Mouse (Mus musculus): ENCODE measurements around the gene Atp1a4.

The Atp1a4 gene

DNA sequence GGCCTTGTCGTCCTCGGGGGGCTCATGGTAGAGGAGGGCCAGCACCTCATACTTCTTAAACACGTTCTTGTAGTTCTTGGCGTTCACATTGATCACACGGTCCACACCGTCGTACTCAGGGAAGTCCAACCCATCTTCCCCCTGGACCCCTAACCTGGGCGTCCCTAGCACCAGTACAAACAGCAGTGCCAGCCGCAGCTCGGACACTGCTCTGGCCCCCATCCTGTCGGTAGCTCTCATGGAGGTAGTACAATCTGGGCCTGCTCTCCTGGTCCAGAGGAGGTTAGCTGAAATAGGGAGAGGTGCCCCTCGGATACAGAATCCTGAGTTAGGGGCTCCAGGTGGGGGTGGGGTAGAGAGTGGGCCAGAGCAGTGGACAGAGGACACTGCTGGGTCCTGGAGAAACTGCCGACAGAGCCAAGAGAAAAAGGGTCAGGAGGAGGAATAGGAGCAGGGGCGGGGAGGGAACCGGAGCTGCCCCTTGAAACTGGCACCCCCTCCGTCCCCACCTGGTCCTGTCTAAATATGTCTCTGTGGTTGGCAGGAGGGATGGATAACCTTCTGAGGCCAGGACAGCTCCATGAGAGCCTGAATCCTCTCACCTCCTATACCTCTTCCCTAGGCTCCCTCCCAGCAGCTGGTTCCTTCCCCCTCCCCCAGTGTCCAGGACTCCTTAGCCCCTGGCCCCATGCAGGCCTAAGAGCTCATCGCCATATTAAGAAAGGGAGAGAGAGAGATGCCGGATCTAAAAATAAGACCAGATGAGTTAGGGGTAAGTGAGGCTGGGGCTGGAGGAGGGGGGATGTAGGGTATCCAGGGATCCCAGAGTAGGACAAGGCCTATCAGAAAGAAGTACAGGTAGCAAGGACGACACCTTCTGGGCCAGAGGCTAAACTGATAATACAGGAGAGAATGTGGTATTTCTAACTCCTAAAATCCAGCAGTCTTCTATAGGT, 38.5 kb downstream of the Atp1a4 start, which contains the start of gene Casq1:
Gene Casq1, minus strand, starts transcription at position 418 of the 956 bp plus-strand sequence.
- in situ Hi-C loops (cut with MboI, MseI): loop anchor here (10.0 kb wide), 1 partner anchor 85 kb away; no protein-coding TSS in a partner anchor

- in situ Hi-C loops (cut with MboI, MseI): loop anchor here (10.0 kb wide), 1 partner anchor 86 kb away; no protein-coding TSS in a partner anchor
Measured at GRCm38 (mm10) chr1:172218164-172218910, 39.9 kb downstream of the Atp1a4 start.

DNA sequence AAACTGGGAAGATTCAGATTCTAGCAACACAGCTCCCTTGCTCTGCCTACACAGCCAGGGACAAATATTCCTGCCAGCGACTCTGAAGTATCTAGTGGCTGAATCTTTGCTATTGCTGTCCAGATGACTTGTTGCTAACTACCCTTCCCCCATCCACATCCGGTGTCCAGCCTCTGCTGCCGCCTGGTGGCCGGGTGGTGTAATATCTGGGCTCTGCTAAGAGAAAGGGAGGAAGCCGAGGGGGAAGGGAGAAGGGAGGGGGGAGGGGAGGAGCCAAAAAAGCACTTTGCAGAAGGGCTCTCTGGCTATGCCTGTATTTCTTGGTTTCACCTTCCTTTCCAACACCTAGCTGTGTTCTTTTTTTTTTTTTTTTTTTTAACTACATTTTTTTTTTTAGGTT, 41.1 kb downstream of the Atp1a4 start:
- in situ Hi-C loops (cut with MboI, MseI): loop anchor here (10.0 kb wide), 1 partner anchor 88 kb away; no protein-coding TSS in a partner anchor

- in situ Hi-C loops (cut with MboI, MseI): loop anchor here (10.0 kb wide), 1 partner anchor 90 kb away; no protein-coding TSS in a partner anchor
Measured at GRCm38 (mm10) chr1:172214748-172215147, 43.5 kb downstream of the Atp1a4 start.

DNA sequence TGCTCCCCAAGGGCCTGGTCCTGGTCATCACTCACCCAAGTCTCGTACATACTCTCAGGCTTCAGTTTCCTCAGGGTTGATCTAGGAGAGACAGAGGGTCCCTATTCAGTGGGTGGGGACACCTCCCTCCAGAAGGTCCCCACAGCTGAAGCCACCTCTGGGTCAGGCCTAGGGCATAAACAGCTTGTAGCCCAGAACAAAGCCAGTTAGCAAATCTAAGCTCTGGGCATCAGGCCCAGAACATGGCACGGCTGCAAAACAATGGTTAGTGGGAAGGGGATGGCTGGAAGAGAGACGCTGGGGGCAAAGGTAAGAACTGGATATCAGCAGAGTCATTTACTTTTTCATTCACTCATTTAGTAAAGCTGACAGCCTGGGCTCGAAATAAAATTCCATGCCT, 44.4 kb downstream of the Atp1a4 start:
- in situ Hi-C loops (cut with MboI, MseI): loop anchor here (10.0 kb wide), 1 partner anchor 91 kb away; no protein-coding TSS in a partner anchor

DNA sequence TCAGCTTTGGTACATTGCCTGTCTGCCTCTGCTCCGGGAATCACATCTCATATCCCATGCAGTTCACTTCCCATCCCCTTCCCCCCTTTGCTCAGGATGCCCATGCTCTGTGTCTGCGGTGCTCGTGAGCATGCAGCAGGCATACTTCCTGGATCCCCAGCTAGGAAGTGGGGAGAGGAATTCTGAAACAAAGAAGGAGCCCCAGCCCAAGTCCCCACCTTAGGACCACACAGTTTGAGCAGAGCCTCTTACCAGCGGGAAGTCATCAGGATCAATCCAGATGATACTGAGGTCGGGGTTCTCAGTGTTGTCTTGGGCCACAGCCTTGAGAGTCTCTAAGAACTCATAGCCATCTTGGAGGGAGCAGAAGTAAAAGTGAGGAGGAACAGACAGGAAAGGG, 45.4 kb downstream of the Atp1a4 start:
- in situ Hi-C loops (cut with MboI, MseI): loop anchor here (10.0 kb wide), 1 partner anchor 92 kb away; no protein-coding TSS in a partner anchor

GRCm38 (mm10) chr1:172207111-172207584, 51.1 kb downstream of the Atp1a4 start:
- in situ Hi-C loops (cut with MboI, MseI): no loop called here

DNA sequence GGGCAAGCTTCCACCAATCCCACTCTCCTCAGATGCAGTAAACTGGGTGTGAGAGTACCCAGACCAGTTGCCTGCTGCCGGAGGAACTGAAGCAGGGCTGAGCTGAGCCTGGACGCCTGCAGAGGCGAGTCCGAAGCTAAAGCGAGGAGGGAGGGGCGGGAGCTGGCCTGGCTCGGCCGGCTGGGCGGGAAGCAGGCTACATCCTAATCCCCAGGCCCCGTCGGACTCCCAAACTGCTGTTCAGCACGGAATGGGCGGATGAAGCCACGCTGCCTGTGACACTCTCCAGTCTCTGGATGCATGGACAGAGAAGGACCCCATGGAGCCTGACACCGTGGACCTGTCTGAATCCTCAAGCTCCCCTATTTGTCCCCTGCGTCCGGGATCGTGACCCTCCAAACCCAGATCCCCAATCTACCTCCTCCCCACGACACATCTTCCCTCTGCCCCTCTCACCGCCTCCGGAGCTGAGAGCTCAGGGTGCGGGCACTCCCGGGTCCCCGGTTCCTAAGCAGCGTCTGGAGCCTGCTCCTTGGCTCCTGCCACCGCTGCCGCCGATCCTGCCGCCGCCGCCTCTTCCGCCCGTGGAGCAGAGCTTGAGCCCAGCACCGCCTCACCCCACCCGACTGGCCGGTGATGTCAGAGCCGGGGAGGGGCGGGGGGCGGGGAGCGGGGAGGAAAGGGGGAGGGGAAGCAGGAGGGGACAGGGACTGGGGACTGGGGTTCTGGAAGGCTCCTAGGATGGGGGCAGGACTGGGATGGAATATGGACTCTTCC, 51.9 kb downstream of the Atp1a4 start, which contains the start of gene Pea15a:
Gene Pea15a, minus strand, starts transcription at position 664 of the 777 bp plus-strand sequence.
- in situ Hi-C loops (cut with MboI, MseI): no loop called here

GRCm38 (mm10) chr1:172205741-172206087, 52.5 kb downstream of the Atp1a4 start:
- in situ Hi-C loops (cut with MboI, MseI): no loop called here

GRCm38 (mm10) chr1:172204814-172205740, 53.1 kb downstream of the Atp1a4 start:
- in situ Hi-C loops (cut with MboI, MseI): no loop called here

DNA sequence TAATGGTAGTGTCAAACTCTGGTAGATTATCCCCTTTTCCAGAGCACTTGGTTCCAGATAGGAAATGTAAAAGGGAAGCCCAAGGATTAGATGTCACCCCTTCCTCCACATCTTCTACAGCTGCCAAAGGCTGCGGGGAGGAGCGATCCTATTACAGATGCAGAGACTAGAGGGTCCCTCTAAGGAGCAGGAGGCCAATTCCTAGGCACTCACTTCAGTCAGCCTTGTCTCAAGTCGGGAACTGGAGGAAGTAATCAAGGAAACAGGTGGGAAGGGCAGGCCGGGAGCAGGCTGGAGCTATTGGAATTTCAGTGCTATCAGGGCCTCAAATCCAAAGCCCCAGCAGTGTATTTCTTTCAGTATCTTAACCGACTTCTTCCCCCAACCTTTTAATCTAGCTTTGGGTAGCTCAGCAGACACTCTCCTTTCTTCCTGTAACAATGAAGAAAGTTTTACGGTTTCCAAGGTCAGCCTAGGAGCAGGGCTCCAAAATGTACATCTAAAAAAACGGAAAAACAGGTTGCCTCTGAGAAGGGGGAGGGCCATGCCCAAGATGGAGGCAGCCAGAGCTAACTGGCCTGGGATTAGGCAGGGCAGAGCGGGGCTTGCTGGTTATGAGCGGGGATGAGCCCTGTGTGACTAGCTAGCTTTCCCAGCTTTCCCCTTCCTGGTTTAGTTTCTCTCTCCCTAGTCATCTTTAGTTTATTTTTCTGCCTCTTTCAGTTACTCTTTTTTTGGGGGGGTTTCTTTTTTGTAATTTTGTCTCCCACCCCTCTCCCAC, 54.0 kb downstream of the Atp1a4 start:
- in situ Hi-C loops (cut with MboI, MseI): no loop called here

GRCm38 (mm10) chr1:172203566-172203965, 54.6 kb downstream of the Atp1a4 start:
- in situ Hi-C loops (cut with MboI, MseI): no loop called here

DNA sequence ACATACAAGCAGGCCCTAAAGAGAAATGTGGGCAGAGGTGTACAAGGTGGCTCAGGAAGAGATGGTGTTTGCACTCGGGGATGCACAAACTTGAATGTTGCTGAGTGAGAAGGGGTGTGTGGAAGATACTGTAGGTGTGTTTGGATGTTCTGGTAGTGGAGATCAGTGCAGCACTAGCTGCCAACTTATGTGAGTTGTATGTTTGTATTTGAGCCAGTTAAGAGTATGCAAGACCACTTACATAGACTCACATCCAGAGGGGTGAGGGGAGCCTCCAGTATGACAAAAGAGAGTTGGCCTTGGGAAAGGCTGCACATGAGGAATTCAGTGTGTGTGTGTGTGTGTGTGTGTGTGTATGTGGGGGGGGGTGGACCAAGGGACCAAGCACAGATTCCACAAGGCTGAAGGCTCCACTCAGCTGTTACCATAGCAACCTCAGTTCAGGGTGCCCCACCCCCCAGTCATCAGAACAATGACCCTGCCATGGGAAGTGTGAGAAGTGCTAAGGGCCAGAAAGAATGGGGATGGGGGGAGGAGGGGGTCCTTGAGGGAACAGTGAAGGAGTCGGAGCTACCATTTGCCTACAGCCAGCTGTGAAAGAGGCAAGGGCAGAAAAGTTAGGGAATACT, 55.2 kb downstream of the Atp1a4 start:
- in situ Hi-C loops (cut with MboI, MseI): no loop called here

- in situ Hi-C loops (cut with MboI, MseI): no loop called here
Measured at GRCm38 (mm10) chr1:172201967-172202880, 56.0 kb downstream of the Atp1a4 start.

- in situ Hi-C loops (cut with MboI, MseI): no loop called here
Measured at GRCm38 (mm10) chr1:172200871-172201447, 57.3 kb downstream of the Atp1a4 start.

- in situ Hi-C loops (cut with MboI, MseI): no loop called here
Measured at GRCm38 (mm10) chr1:172200161-172200560, 58.1 kb downstream of the Atp1a4 start.

- in situ Hi-C loops (cut with MboI, MseI): no loop called here
Measured at GRCm38 (mm10) chr1:172198996-172199395, 59.2 kb downstream of the Atp1a4 start.

Measured in regulatory T cell (primary cell).